Mouse (Mus musculus): ENCODE results near the gene Acsl1. TPM values are rescaled to one million over a fixed set of nuclear protein-coding genes. Genes with fewer than 3 reads are reported as not detected.
"Not testable (repeated sequence)": the region's sequence is repeated elsewhere in the genome, so short reads cannot be mapped to it uniquely, and the experiment has no call there.

Gene Acsl1
- total RNA-seq, 2 experiments from 2014 or later: 55.7 to 75.4 TPM

DNA sequence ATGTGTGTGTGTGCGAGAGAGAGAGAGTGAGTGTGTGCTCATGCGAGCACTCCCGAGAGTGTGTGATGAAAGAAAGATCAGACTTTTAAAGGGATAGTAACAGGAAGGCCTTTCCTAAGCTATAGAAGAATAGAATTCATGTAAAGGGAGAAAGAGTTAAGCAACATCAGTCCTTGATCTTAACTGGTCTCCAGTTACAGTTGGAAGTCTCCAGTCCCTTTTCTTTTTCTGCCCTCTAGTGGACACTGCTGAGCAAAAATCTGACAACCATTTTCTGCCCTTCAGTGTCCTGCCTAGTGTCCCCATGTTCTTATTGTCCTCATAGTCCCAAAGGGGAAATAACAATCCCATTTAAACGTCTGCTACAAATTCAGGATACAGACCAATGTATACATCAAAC lies 76.4 kb downstream of the Acsl1 start:
- ATAC-seq (replicated peaks; ENCODE audit: poor library complexity, severe bottlenecking): peak; percentile 25

GRCm38 (mm10) chr8:46550058-46550457 lies 79.2 kb downstream of the Acsl1 start:
- no peak for ATAC-seq (replicated peaks; ENCODE audit: poor library complexity, severe bottlenecking)

DNA sequence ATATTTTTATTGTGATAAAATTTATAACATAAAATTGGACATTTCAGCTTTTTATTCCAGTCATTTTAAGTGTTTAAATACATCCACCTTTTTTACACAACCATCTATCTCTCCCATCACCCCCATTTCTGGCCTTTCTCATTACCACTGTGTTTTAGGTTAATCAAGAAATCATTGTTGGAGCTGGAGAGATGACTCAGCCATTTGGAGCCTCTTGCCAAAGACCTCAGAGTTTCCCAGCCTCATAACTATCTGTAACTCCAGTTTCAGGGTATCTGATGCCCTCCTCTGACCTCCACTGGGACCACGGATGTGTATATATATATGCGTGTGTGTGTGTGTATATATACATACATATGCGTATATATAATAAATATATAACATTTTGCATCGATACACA lies 80.2 kb downstream of the Acsl1 start:
- ATAC-seq (replicated peaks; ENCODE audit: poor library complexity, severe bottlenecking): peak; percentile 10; the same call in 1 of the 2 replicates

- peak; percentile 82 for ATAC-seq (replicated peaks; ENCODE audit: poor library complexity, severe bottlenecking)
Observed at GRCm38 (mm10) chr8:46551615-46552440, 81.0 kb downstream of the Acsl1 start, which contains the start of gene Cenpu. Gene Cenpu (plus strand): TSS chr8:46552028.

DNA sequence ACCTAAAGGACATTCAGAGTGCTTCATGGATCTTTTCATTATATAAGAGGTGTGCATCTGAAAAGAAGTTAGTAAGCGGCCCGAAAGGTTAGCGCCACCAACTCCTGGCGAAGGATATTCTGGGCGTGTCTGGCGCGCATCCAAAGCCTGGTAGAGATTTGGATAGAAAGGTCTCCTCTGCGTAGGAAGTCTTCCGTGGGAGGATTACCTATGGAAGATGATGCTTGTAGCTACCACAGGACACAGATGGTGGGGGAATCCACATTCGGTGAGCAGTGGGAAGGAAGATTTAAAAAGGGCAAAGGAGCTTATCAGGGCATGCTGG lies 81.6 kb downstream of the Acsl1 start:
- ATAC-seq (replicated peaks; ENCODE audit: poor library complexity, severe bottlenecking): peak; percentile 1; the same call in 1 of the 2 replicates

DNA sequence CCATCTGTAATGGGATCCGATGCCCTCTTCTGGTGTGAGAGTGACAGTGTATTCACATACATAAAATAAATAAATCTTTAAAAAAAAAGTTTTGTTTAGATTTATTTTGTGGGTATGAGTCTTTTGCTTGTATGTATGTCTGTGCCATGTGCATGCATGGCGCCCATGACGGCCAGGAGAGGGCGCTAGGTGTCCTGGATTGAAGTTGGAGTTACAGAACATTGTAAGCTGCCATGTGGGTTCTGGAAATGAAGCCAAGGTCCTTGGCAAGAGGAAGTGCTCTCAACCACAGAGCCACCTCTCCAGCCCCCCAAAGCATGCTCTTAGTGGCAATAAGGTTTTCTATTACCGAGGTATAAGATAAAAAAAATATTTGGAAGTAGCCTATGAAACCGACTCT lies 88.6 kb downstream of the Acsl1 start:
- peak; percentile 98 for ATAC-seq (replicated peaks; ENCODE audit: poor library complexity, severe bottlenecking)

GRCm38 (mm10) chr8:46562333-46562732 lies 91.5 kb downstream of the Acsl1 start:
- ATAC-seq (replicated peaks; ENCODE audit: poor library complexity, severe bottlenecking): no peak

GRCm38 (mm10) chr8:46566914-46567529 lies 96.2 kb downstream of the Acsl1 start:
- no peak for ATAC-seq (replicated peaks; ENCODE audit: poor library complexity, severe bottlenecking)

DNA sequence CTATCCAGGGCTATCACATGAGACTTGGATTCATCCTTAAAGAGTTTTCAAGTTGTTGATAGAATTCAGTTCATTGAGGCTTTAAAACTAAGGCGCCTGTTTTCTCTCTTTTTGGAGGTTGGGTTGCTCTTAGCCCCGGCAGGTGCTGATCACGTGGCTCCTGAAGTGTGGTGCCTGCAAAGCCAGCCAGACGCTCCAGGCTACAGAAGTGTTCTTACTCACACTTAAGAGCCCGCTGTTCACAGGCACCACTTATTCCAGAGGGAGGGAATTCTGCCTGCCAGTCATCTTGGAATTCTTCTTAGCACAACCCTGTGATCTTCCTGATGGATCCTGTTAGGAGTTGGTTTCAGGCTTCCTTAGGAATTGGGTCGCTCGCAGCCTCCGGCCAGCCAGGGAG lies 97.1 kb downstream of the Acsl1 start:
- no peak for ATAC-seq (replicated peaks; ENCODE audit: poor library complexity, severe bottlenecking)

DNA sequence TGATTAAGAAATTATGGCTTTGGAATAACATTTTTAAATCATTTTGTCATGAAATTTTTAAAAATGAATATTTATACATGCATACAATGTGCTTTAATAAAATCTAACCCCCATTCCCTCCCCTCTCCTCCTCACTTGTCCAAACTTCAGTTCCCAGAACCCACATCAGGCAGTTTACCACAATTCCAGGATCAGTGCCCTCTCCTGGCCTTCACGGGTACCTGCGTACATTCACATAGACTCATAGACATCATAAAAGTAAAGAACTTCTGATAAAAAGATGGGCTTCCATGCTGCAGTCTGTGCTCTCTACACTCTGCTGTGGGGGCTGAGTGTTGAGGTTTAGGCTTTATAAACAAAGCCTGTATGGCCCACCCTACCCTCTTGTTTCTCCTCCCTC lies 98.1 kb downstream of the Acsl1 start:
- 0 out of 2 replicates have a peak, but pooled peaks have one; percentile 17 for ATAC-seq (replicated peaks; ENCODE audit: poor library complexity, severe bottlenecking)

DNA sequence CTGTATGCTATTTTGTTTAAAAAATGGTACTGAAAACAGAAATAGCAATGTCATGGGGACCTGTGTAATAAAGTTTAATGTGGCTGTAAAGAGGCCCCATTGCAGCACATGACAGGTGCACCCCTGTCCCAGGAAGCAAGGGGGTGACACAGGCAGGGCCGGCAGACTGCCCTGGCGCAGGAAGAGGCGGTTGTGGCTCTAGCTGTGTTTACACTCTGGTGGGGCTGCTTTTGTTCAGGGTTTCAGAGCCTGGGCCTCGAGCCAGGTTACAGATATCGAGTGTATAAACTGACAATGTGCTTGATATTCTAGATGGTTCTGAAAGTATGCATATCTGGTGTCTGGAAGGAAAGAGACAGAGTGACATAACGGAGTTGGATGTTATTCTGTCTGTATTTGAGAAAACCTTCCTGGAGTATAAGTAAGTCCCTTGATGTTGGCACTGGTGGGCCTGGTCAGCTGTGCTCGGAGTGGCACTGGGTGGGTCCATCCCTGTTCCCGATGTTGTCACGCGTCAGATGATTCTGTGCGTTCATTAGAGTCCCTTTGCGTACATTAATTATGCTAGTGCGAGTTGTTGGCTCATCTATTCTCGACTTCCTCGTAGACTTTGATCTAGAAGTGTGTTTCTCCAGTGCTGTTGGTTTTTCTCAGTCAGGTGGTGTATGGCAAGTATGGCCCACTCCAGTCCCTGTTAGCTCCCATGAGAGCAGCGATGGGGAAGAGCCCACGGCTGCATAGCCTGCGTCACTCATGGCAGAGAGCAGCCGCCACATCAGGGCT lies 99.0 kb downstream of the Acsl1 start:
- ATAC-seq (replicated peaks; ENCODE audit: poor library complexity, severe bottlenecking): no peak

DNA sequence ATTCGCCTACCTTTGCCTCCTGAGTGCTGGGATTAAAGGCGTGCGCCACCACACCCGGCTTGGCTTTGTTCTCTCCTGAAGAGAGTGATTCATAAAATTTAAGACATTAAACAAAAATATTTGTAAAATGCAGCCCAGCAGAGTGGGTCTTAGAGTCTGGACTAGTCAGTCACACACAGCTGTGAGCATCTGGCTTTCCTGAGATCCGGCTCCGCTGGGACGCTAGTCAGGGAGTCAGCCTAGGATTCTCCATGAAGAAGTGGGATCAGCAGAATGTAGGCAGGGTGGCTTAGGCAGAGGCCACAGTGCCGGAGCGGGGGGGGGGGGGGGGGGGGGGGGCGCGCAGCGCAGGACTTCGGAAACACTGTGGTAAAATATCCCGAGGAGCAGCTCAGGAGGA lies 99.8 kb downstream of the Acsl1 start:
- no peak for ATAC-seq (replicated peaks; ENCODE audit: poor library complexity, severe bottlenecking)

GRCm38 (mm10) chr8:46573446-46573845 lies 102.6 kb downstream of the Acsl1 start:
- ATAC-seq (replicated peaks; ENCODE audit: poor library complexity, severe bottlenecking): no peak

GRCm38 (mm10) chr8:46573964-46574363 lies 103.1 kb downstream of the Acsl1 start:
- no peak for ATAC-seq (replicated peaks; ENCODE audit: poor library complexity, severe bottlenecking)

DNA sequence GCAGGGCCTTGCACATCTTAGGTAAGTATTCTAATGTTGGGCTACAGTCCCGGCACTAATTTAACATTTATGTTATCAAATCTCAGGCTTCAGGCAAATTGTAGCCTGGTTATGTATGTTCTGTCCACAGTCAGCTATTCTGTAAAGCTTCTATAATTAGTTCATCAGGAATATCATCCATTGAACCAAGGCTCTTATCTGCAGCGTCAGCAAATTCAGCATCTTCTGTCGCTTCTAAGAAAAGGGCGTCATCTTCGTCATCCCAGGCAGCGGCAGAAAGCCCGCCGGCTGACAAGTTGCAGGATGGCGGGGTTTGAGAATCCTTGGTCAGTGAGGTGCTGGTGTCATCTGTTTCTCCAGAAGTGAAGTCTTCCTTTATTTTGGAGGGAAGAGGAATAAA lies 108.0 kb downstream of the Acsl1 start:
- no peak for ATAC-seq (replicated peaks; ENCODE audit: poor library complexity, severe bottlenecking)

DNA sequence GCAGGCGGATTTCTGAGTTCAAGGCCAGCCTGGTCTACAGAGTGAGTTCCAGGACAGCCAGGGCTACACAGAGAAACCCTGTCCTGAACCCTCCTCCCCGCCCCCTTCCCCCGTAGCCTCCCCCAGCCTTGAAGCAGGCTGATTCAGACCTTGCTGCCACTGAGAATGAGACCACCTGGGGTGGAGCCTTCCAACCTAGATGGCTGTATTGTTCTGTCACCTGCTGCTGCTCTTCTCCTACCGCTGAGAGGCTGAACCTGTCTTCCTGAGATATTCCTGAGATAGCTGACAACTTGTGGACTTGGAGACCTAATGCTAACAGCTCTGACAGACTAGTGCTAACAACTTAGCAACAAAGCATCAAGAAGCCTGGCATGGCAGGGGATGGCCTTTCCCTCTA lies 113.5 kb downstream of the Acsl1 start:
- not testable (repeated sequence) for ATAC-seq (replicated peaks; ENCODE audit: poor library complexity, severe bottlenecking)

- ATAC-seq (replicated peaks; ENCODE audit: poor library complexity, severe bottlenecking): no peak
Observed at GRCm38 (mm10) chr8:46585576-46585975, 114.7 kb downstream of the Acsl1 start.

All from granulocyte monocyte progenitor cell, adult 5-6 weeks (primary cell).